In the genomic region with DNA sequence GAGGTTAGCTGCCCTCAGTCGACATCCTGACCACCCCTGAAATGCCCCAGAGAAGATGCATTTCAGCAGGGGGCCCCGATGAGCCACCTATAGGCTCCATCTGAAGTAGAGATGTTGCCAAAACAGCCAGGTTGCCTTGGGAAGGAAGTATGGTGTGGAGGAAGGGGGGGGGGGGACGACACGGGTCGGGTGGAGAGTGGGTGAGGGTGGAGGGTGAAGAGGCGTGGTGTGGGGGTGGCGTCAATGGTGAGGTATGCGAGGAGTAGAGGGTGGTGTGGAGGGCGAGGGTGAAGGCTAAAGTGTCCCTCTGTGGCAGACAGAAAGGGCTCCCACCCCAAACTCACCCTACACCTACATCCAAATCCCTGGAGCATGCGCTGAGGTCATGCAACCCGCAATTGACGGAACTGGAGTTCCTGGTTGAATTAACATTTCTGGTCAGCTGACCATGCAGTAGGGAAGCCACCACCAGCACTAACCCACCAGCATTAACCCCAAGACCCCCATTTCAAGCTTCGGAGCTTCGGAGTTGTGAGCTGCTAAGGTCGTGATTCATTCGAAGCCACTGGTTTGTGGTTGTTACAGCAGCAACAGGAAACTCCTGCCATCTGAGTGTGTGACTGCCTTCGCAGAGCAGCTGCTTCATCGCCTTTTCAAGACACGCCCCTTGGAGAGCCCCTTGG, we compare ENCODE assay signal across 13 mouse cellular contexts. TPM values are rescaled to one million over a fixed set of nuclear protein-coding genes. Genes with fewer than 3 reads are reported as not detected.
DNase-seq lines count a peak whose midpoint lies in the region; ATAC-seq and TF ChIP-seq lines count a peak whose summit lies in the region.
"Had no signal": no experiment of that assay in that cellular context is flagged by ENCODE, and none has a peak within 500 bp of the region (broad histone marks: within the 10 kb centered on the region; RNA-seq: fewer than 3 reads in every experiment).

No protein-coding gene starts in this region.

- no peaks in the 10 kb centered on the region for H3K36me3 ChIP-seq in lung, postnatal 0 days (ENCODE audit: insufficient read depth, low read length)
- H3K36me3 ChIP-seq: midbrain, embryonic 15.5 days had no signal

- no peak for TF ChIP-seq EP300 in lung, postnatal 0 days (IDR thresholded peaks at IDR 0.05)

- H3K4me2 ChIP-seq in lung, postnatal 0 days (replicated peaks; ENCODE audit: low read depth, low read length) = no peak overlapping the region
- H3K4me2 ChIP-seq: midbrain, embryonic 15.5 days had no signal

- no peaks in the 10 kb centered on the region for H3K27me3 ChIP-seq in lung, postnatal 0 days (replicated peaks; ENCODE audit: insufficient read depth, low read length)
- H3K27me3 ChIP-seq: midbrain, embryonic 15.5 days had no signal

- H3K9me3 ChIP-seq in lung, postnatal 0 days (ENCODE audit: low read length) = no peaks in the 10 kb centered on the region
- H3K9me3 ChIP-seq: midbrain, embryonic 15.5 days had no signal

- no peak for TF ChIP-seq POLR2A in bone marrow, adult 2 months (IDR thresholded peaks at IDR 0.05; ENCODE audit: borderline replicate concordance, control insufficient read depth, low read depth, low read length)

- H3K27ac ChIP-seq in bone marrow, adult 2 months (ENCODE audit: control insufficient read depth, insufficient read depth, low read depth, low read length, poor library complexity) = peak overlapping the region; percentile 88
- no peak overlapping the region for H3K27ac ChIP-seq in lung, postnatal 0 days (ENCODE audit: low read length)
- H3K27ac ChIP-seq: left cerebral cortex, adult 2 months; midbrain, embryonic 15.5 days had no signal

- peak; percentile 6 for DNase-seq in adrenal gland, postnatal 14 days
- no peak for DNase-seq in adrenal gland, adult 8-10 months
- DNase-seq in lung, postnatal 0 days (ENCODE audit: low spot score) = no peak
- DNase-seq in spleen, postnatal 36 days (ENCODE audit: low spot score in 2 of 2) = peak; percentile 44 to 52
- no peak for DNase-seq in cerebellum, postnatal 10 days
- DNase-seq in cerebellum, adult 9-11 months = no peak
- DNase-seq: cerebellum, adult 8-10 months; kidney, adult 18-20 months had no signal

- peak; percentile 38 for ATAC-seq in lung, postnatal 0 days
- no peak for ATAC-seq in cerebellum, adult (ENCODE audit: insufficient number of reproducible peaks, low FRiP score, low TSS enrichment)
- ATAC-seq: midbrain, embryonic 15.5 days had no signal

- H3K4me3 ChIP-seq in bone marrow, adult 2 months (replicated peaks; ENCODE audit: control insufficient read depth, low read depth, low read length) = peak overlapping the region; percentile 76
- H3K4me3 ChIP-seq in lung, postnatal 0 days (ENCODE audit: low read depth, low read length) = no peak overlapping the region
- H3K4me3 ChIP-seq: erythroblast, embryonic 14.5 days; left cerebral cortex, adult 2 months; midbrain, embryonic 15.5 days had no signal

- no peak for TF ChIP-seq CTCF in bone marrow, adult 2 months (IDR thresholded peaks at IDR 0.05; ENCODE audit: control insufficient read depth, insufficient read depth, low read length)
- no peak for TF ChIP-seq CTCF in lung, postnatal 0 days (IDR thresholded peaks at IDR 0.05)

- 1% methylated on average over 18 of the region's 19 CpGs for WGBS in bone marrow, adult 2 months
- 75% methylated on average over 16 of the region's 19 CpGs for WGBS in lung, postnatal 0 days

- H3K9ac ChIP-seq in lung, postnatal 0 days (replicated peaks; ENCODE audit: low read depth) = no peak overlapping the region
- H3K9ac ChIP-seq: midbrain, embryonic 15.5 days had no signal

- peaks cover 4% of the 10 kb centered on the region; the same call in 1 of the 2 replicates for H3K4me1 ChIP-seq in bone marrow, adult 2 months (ENCODE audit: control insufficient read depth, insufficient read depth, low read length)
- H3K4me1 ChIP-seq in lung, postnatal 0 days (ENCODE audit: insufficient read depth, low read depth, low read length) = no peaks in the 10 kb centered on the region
- H3K4me1 ChIP-seq: midbrain, embryonic 15.5 days had no signal

RNA-seq across cellular contexts. Expression of gene Rubcnl, which starts 52.7 kb away (rescaled TPM):
- 0.93 and 3.7 TPM in 2 replicates for total RNA-seq in adrenal gland, postnatal 14 days (2021)
- total RNA-seq in adrenal gland, adult 8-10 months (2022) = 10 to 100 TPM in 1 of 4 experiments, 1 to 10 TPM in 2, under 1 TPM in 1; 0.41 to 10.9 (median 4.6) TPM
- polyA plus RNA-seq in bone marrow, adult 2 months (2011; ENCODE audit: insufficient read depth, insufficient read length, low replicate concordance, missing spikeins) = 8.8 and 14.0 TPM in 2 replicates
- polyA plus RNA-seq in lung, postnatal 0 days (2015; fragmentation: Nextera tagmentation; extraction: Ambion mirVana) = 0.27 TPM in 2 replicates

Comparison
In these comparisons a context has a peak if more than half of its experiments do, and no peak if none do; other contexts are left out.
1. DNase-seq: peak in adrenal gland, postnatal 14 days (single experiment) and spleen, postnatal 36 days (2 of 2); none in adrenal gland, adult 8-10 months (single experiment), lung, postnatal 0 days (single experiment), cerebellum, postnatal 10 days (0 of 2) and cerebellum, adult 9-11 months (single experiment).